Mouse (Mus musculus) ZHBTc4 (cell line): ENCODE data around the gene 2410004P03Rik.
A peak's percentile ranks its signal among the peaks of the same experiment; 100 is the strongest.

ENCODE experiments used
- DNase-seq: peaks from one replicate; pipeline ENCODE4 v3.0.0-alpha.2; 2011; ENCODE audit warnings: low read depth, low spot score

The 2410004P03Rik gene

GRCm38 (mm10) chr12:17011100-17011870 lies at the start of gene 2410004P03Rik:
TSS of gene 2410004P03Rik (minus strand) at chr12:17011727.
- peak; percentile 93 for DNase-seq

- DNase-seq, result no peak
These were observed 49.7 kb upstream of the 2410004P03Rik start for GRCm38 (mm10) chr12:17061183-17061722.

GRCm38 (mm10) chr12:17058490-17058889 lies 47.0 kb upstream of the 2410004P03Rik start:
- DNase-seq, result peak; percentile 34

- no peak for DNase-seq
These were observed 45.6 kb upstream of the 2410004P03Rik start for GRCm38 (mm10) chr12:17057110-17057509.

GRCm38 (mm10) chr12:17055766-17056165 lies 44.2 kb upstream of the 2410004P03Rik start:
- DNase-seq, result no peak

GRCm38 (mm10) chr12:17054691-17055090 lies 43.2 kb upstream of the 2410004P03Rik start:
- peak; percentile 54 for DNase-seq

- no peak for DNase-seq
These were observed 41.1 kb upstream of the 2410004P03Rik start for GRCm38 (mm10) chr12:17052673-17053072.

- no peak for DNase-seq
These were observed 39.5 kb upstream of the 2410004P03Rik start for GRCm38 (mm10) chr12:17051057-17051456.

GRCm38 (mm10) chr12:17049796-17050195 lies 38.3 kb upstream of the 2410004P03Rik start:
- peak; percentile 22 for DNase-seq

- no peak for DNase-seq
These were observed 37.6 kb upstream of the 2410004P03Rik start for GRCm38 (mm10) chr12:17048979-17049612.

GRCm38 (mm10) chr12:17043311-17043710 lies 31.8 kb upstream of the 2410004P03Rik start:
- DNase-seq, result peak; percentile 75

- DNase-seq, result no peak
These were observed 29.0 kb upstream of the 2410004P03Rik start for GRCm38 (mm10) chr12:17040567-17040966.

GRCm38 (mm10) chr12:17039415-17039814 lies 27.9 kb upstream of the 2410004P03Rik start:
- DNase-seq, result no peak

- DNase-seq, result no peak
These were observed 26.7 kb upstream of the 2410004P03Rik start for GRCm38 (mm10) chr12:17038246-17038645.

GRCm38 (mm10) chr12:17037053-17037610 lies 25.6 kb upstream of the 2410004P03Rik start:
- DNase-seq, result no peak

GRCm38 (mm10) chr12:17036532-17036931 lies 25.0 kb upstream of the 2410004P03Rik start:
- no peak for DNase-seq

GRCm38 (mm10) chr12:17035128-17035527 lies 23.6 kb upstream of the 2410004P03Rik start:
- DNase-seq, result peak; percentile 88

- DNase-seq, result no peak
These were observed 23.1 kb upstream of the 2410004P03Rik start for GRCm38 (mm10) chr12:17034671-17035070.

- peak; percentile 42 for DNase-seq
These were observed 21.9 kb upstream of the 2410004P03Rik start for GRCm38 (mm10) chr12:17033464-17033841.

- DNase-seq, result peak; percentile 81
These were observed 21.4 kb upstream of the 2410004P03Rik start for GRCm38 (mm10) chr12:17032694-17033463.

GRCm38 (mm10) chr12:17024554-17025110 lies 13.1 kb upstream of the 2410004P03Rik start:
- no peak for DNase-seq
